In genomic region chr9:49594876-49595634, GRCm38 (mm10) we compare ENCODE assay signal across 9 mouse cellular contexts.
DNase-seq lines count a peak whose midpoint lies in the region; ATAC-seq lines count a peak whose summit lies in the region.
"Had no signal": no experiment of that assay in that cellular context is flagged by ENCODE, and none has a peak within 500 bp of the region (broad histone marks: within the 10 kb centered on the region; RNA-seq: fewer than 3 reads in every experiment).

No protein-coding gene starts in this region.

- ATAC-seq in heart, embryonic 11.5 days (replicated peaks; ENCODE audit: insufficient number of reproducible peaks, low FRiP score, low TSS enrichment): no peak
- peak; percentile 32; the same call in 1 of the 2 replicates for ATAC-seq in forebrain, embryonic 13.5 days
- peak; percentile 56 for ATAC-seq in midbrain, embryonic 13.5 days
- ATAC-seq: intestine, postnatal 0 days had no signal

- H3K9ac ChIP-seq in heart, embryonic 11.5 days (ENCODE audit: low read depth, low read length): no peak overlapping the region
- peak overlapping the region; percentile 50 for H3K9ac ChIP-seq in forebrain, embryonic 13.5 days
- peak overlapping the region; percentile 56 for H3K9ac ChIP-seq in midbrain, embryonic 13.5 days (replicated peaks)

- intact Hi-C loops in heart, postnatal 36 days (cut with DNase I): no loop called here

- H3K36me3 ChIP-seq in heart, embryonic 11.5 days (ENCODE audit: control insufficient read depth, insufficient read depth, low read length): no peaks in the 10 kb centered on the region
- H3K36me3 ChIP-seq in forebrain, embryonic 13.5 days (ENCODE audit: poor library complexity, severe bottlenecking): no peaks in the 10 kb centered on the region
- H3K36me3 ChIP-seq in midbrain, embryonic 13.5 days: no peaks in the 10 kb centered on the region

- H3K4me3 ChIP-seq in heart, embryonic 11.5 days (ENCODE audit: low read depth, low read length): no peak overlapping the region
- no peak overlapping the region for H3K4me3 ChIP-seq in forebrain, embryonic 13.5 days
- no peak overlapping the region for H3K4me3 ChIP-seq in midbrain, embryonic 13.5 days (replicated peaks)

- peaks cover 14% of the 10 kb centered on the region for H3K4me1 ChIP-seq in heart, embryonic 11.5 days (ENCODE audit: control insufficient read depth, insufficient read depth, low read length)
- H3K4me1 ChIP-seq in forebrain, embryonic 13.5 days: peaks cover 72% of the 10 kb centered on the region
- H3K4me1 ChIP-seq in midbrain, embryonic 13.5 days (replicated peaks): peaks cover 72% of the 10 kb centered on the region

- DNase-seq in heart, postnatal 36 days: no peak
- peak; percentile 44 for DNase-seq in brain, adult 2 months (ENCODE audit: low read depth, low spot score)
- no peak for DNase-seq in adipocyte (ENCODE audit: low spot score)
- DNase-seq in urinary bladder, adult 2 months (ENCODE audit: low spot score): no peak
- no peak for DNase-seq in layer of hippocampus, adult 11-12 months (ENCODE audit: low spot score)

- H3K27ac ChIP-seq in heart, embryonic 11.5 days (ENCODE audit: low read depth, low read length): no peak overlapping the region
- peak overlapping the region; percentile 88 for H3K27ac ChIP-seq in forebrain, embryonic 13.5 days
- H3K27ac ChIP-seq in midbrain, embryonic 13.5 days: peak overlapping the region; percentile 89

- H3K4me2 ChIP-seq in heart, embryonic 11.5 days: peak overlapping the region; percentile 14; the same call in 1 of the 2 replicates
- peak overlapping the region; percentile 44 for H3K4me2 ChIP-seq in forebrain, embryonic 13.5 days
- H3K4me2 ChIP-seq in midbrain, embryonic 13.5 days (replicated peaks): peak overlapping the region; percentile 41

- no peaks in the 10 kb centered on the region for H3K9me3 ChIP-seq in heart, embryonic 11.5 days (replicated peaks; ENCODE audit: control insufficient read depth, low read length)
- no peaks in the 10 kb centered on the region for H3K9me3 ChIP-seq in forebrain, embryonic 13.5 days (replicated peaks)
- H3K9me3 ChIP-seq in midbrain, embryonic 13.5 days: no peaks in the 10 kb centered on the region

- WGBS in heart, embryonic 11.5 days (ENCODE audit: insufficient replicate concordance): 37% methylated on average over 7 of the region's 7 CpGs
- WGBS in forebrain, embryonic 13.5 days: 8% methylated on average over 7 of the region's 7 CpGs
- WGBS in midbrain, embryonic 13.5 days: 19% methylated on average over 7 of the region's 7 CpGs

- H3K27me3 ChIP-seq in heart, embryonic 11.5 days (ENCODE audit: control insufficient read depth, insufficient read depth, low read length): no peaks in the 10 kb centered on the region
- no peaks in the 10 kb centered on the region for H3K27me3 ChIP-seq in forebrain, embryonic 13.5 days
- no peaks in the 10 kb centered on the region for H3K27me3 ChIP-seq in midbrain, embryonic 13.5 days
